Mouse (Mus musculus): ENCODE data around the gene Ntn4. TPM values are rescaled to one million over a fixed set of nuclear protein-coding genes. Genes with fewer than 3 reads are reported as not detected.
A peak's percentile ranks its signal among the peaks of the same experiment; 100 is the strongest.

Ntn4 gene
- total and polyA plus RNA-seq, 2 experiments from 2014 or later, result 0.64 to 5.2 TPM

DNA sequence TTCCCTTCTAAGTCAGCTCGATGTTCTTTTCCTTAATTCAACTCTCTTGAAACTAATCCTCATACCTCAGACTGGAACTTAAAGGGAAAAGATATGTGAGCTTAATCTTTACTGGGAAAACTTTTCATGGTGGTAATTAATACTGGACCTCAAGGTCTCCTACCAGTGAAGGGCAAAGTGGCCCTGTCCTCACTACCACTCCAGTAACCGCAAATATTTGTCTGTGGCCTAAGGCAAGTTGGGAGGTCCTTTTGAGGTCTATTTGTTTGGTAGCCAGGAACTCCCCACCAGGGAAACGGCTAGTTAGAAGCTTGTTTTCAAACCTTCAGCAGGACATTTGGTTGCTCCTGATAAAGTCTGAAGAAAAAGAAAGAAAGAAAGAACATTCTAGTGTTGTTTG is 26.5 kb downstream of the Ntn4 start:
- WGBS, result 79% methylated on average over 3 of the region's 3 CpGs
- no peaks in the 10 kb centered on the region for H3K27me3 ChIP-seq (ENCODE audit: insufficient read depth, low read length)
- no peak overlapping the region for H3K4me2 ChIP-seq (ENCODE audit: low read depth, low read length, poor library complexity, severe bottlenecking)
- no peak overlapping the region for H3K27ac ChIP-seq (ENCODE audit: low read depth, low read length)
- no peak for TF ChIP-seq CTCF (IDR thresholded peaks at IDR 0.05)
- no peak overlapping the region for H3K4me3 ChIP-seq (ENCODE audit: low read depth, low read length)
- ATAC-seq (ENCODE audit: low FRiP score) (no peak), DNase-seq (ENCODE audit: low spot score) (no peak)
- H3K36me3 ChIP-seq (ENCODE audit: insufficient read depth, low read length), result no peaks in the 10 kb centered on the region
- H3K9me3 ChIP-seq (ENCODE audit: low read length), result no peaks in the 10 kb centered on the region
- no peaks in the 10 kb centered on the region for H3K4me1 ChIP-seq (ENCODE audit: insufficient read depth, low read length)
- H3K9ac ChIP-seq (replicated peaks; ENCODE audit: low read length, poor library complexity, severe bottlenecking), result no peak overlapping the region

DNA sequence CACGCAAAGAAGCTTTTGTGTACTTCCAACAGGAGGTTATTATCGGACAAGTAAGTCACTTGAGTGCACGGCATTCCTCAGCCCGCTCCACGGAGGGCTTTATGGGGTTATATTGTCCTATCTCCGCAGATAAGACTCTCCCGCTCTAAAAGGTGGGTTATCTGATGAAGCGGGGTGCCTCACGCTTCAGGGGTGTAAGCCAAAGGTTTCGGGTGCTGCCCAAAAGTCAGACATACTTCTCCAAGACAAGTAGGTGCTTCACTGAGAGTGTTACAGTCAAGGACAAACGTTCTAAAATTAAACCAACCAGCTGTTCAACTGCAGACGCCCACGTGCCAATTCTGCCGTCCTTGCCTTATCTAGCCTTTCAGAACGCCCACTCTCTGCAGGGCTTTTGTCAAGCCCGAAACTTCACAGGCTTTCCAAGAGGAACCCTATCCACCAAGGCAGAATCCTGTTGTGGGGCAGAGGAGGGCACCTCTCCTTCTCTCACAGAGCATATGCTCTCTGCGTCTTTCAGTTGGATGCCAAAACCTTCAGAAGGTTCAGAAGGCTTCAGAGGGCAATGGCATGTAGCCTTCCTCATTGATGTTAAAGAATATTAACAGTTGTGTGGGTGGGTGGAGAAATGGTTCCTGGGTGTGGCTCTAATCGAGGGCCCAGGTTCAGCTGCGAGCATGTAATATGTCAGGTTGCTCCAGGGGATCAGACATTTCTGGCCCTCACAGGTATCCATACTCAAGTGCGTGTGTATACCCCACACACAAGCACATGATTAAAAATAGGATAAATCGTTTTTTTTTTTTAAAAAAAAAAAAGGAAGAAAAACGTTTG is 32.4 kb downstream of the Ntn4 start:
- no peaks in the 10 kb centered on the region for H3K27me3 ChIP-seq (ENCODE audit: insufficient read depth, low read length)
- H3K4me3 ChIP-seq (ENCODE audit: low read depth, low read length), result no peak overlapping the region
- no peak for TF ChIP-seq CTCF (IDR thresholded peaks at IDR 0.05)
- H3K36me3 ChIP-seq (ENCODE audit: insufficient read depth, low read length), result no peaks in the 10 kb centered on the region
- DNase-seq (ENCODE audit: low spot score), result no peak
- H3K9ac ChIP-seq (replicated peaks; ENCODE audit: low read length, poor library complexity, severe bottlenecking), result no peak overlapping the region
- H3K27ac ChIP-seq (ENCODE audit: low read depth, low read length), result no peak overlapping the region
- H3K4me1 ChIP-seq (ENCODE audit: insufficient read depth, low read length), result no peaks in the 10 kb centered on the region
- H3K9me3 ChIP-seq (ENCODE audit: low read length), result 0 out of 2 replicates have a peak, but pooled peaks cover 3% of the 10 kb centered on the region
- WGBS, result 81% methylated on average over 22 of the region's 22 CpGs
- ATAC-seq (ENCODE audit: low FRiP score), result no peak
- H3K4me2 ChIP-seq (ENCODE audit: low read depth, low read length, poor library complexity, severe bottlenecking), result no peak overlapping the region

DNA sequence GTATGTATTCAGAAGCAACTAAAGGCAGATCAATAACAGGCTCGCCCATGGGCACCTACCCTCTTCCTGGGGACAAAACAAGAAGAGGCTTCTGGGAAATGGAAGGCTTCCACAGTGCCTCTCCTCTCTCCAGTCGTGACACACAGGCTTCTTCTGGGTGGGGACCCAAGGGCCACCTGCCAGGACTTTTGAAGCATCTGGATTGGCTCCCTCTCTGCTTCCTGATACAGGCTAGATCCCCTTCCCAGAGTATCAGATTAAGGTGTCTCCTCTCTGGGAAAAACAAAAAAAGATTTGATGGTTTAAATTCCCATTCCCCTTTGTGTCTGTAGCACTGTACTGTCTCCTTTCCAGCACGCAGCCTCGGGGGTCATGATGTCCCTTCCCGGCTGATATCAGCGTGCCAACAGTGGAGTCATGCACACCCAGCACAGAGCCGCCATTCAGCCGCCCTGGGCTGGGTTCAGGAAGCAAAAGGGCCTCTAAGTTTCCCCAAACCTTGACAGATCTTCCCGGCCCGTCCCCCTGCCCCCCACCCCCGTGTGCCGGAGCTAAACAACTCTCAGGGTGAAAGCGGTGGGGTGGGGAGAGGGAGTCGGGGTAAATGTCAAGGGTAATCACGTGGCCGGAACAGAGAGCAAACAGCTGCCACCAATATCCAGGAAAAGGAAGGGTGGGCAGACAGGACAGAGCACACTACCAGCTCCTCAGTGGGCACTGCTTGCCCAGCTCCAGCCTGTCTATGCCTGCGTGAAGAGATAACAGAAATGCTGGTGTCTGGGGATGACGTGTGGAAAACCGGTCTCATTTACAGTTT is 38.9 kb downstream of the Ntn4 start:
- WGBS, result 31% methylated on average over 19 of the region's 19 CpGs
- Histone ChIP-seq H3K4me1 (ENCODE audit: insufficient read depth, low read length) (peaks cover 2% of the 10 kb centered on the region; the same call in 1 of the 2 replicates), H3K4me3 (ENCODE audit: low read depth, low read length) (peak overlapping the region; percentile 19; the same call in 1 of the 2 replicates), H3K36me3 (ENCODE audit: insufficient read depth, low read length) (no peaks in the 10 kb centered on the region), H3K4me2 (ENCODE audit: low read depth, low read length, poor library complexity, severe bottlenecking) (peak overlapping the region; percentile 45), H3K27me3 (ENCODE audit: insufficient read depth, low read length) (no peaks in the 10 kb centered on the region), H3K27ac (ENCODE audit: low read depth, low read length) (no peak overlapping the region), H3K9ac (replicated peaks; ENCODE audit: low read length, poor library complexity, severe bottlenecking) (peak overlapping the region; percentile 37; the same call in 1 of the 2 replicates), H3K9me3 (ENCODE audit: low read length) (0 out of 2 replicates have a peak, but pooled peaks cover 3% of the 10 kb centered on the region)
- ATAC-seq (ENCODE audit: low FRiP score) (no peak), DNase-seq (ENCODE audit: low spot score) (no peak)
- TF ChIP-seq CTCF (IDR thresholded peaks at IDR 0.05), result no peak

DNA sequence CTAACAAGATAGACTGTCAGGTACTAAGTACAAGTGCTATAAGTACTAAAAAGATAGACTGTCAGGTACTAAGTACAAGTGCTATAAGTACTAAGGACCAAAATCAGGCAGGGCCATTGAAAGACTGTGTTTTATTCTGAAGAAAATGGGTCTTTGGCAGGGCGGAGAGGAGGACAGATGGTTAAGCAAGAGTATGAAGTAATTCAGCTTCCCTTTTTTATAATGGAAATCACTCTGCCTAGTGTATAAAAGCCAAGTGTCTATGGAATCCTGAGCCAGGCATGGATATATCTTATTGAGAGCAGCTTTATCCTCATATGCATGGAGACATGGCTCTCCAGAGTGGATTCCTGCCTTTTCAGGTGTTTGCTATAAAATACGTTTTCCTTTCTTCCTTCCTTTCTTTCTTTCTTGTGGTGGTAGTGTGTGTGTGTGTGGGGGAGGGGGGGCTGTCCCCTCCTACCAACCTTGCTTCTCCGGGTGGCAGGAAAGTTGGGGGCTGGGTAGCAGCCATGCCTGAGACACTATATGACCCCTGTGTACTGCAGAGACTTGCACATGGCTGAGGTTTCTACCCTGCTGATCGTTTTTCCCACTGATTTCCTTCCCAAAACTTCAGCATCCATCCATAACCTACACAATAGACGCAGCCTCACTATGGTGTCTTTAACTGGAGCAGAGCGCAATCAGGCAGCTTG is 40.3 kb downstream of the Ntn4 start:
- DNase-seq (ENCODE audit: low spot score) (no peak), ATAC-seq (ENCODE audit: low FRiP score) (no peak)
- H3K27ac ChIP-seq (ENCODE audit: low read depth, low read length), result no peak overlapping the region

DNA sequence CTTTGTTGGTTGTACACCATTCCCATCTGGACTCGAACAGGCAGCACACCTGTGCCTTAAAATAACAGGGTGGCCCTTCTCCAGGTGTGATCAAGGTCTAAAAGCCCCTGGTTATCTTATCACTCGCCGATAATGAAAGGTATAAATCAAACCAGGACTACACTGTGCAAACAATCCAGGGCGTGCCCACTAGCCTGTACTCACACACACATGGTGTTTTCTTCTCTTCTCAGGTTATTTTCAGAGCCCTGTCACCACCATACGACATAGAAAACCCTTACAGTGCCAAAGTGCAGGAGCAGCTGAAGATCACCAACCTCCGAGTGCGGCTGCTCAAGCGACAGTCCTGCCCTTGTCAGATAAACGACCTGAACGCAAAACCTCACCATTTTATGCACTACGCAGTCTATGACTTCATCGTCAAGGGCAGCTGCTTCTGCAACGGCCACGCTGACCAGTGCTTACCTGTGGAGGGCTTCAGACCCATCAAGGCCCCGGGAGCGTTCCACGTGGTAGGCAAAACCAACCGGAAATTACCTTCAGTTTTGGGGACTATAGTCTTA is 41.8 kb downstream of the Ntn4 start:
- Histone ChIP-seq H3K9ac (replicated peaks; ENCODE audit: low read length, poor library complexity, severe bottlenecking) (no peak overlapping the region), H3K27me3 (ENCODE audit: insufficient read depth, low read length) (no peaks in the 10 kb centered on the region), H3K4me1 (ENCODE audit: insufficient read depth, low read length) (peaks cover 2% of the 10 kb centered on the region; the same call in 1 of the 2 replicates), H3K36me3 (ENCODE audit: insufficient read depth, low read length) (no peaks in the 10 kb centered on the region), H3K27ac (ENCODE audit: low read depth, low read length) (no peak overlapping the region), H3K4me3 (ENCODE audit: low read depth, low read length) (no peak overlapping the region), H3K9me3 (ENCODE audit: low read length) (no peaks in the 10 kb centered on the region), H3K4me2 (ENCODE audit: low read depth, low read length, poor library complexity, severe bottlenecking) (no peak overlapping the region)
- ATAC-seq (ENCODE audit: low FRiP score) (no peak), DNase-seq (ENCODE audit: low spot score) (no peak)
- WGBS, result 91% methylated on average over 18 of the region's 18 CpGs
- no peak for TF ChIP-seq CTCF (IDR thresholded peaks at IDR 0.05)

More for the DNA sequence above, 40.3 kb downstream of the Ntn4 start:
- Histone ChIP-seq H3K9ac (replicated peaks; ENCODE audit: low read length, poor library complexity, severe bottlenecking) (no peak overlapping the region), H3K36me3 (ENCODE audit: insufficient read depth, low read length) (no peaks in the 10 kb centered on the region), H3K27me3 (ENCODE audit: insufficient read depth, low read length) (no peaks in the 10 kb centered on the region), H3K4me1 (ENCODE audit: insufficient read depth, low read length) (peaks cover 2% of the 10 kb centered on the region; the same call in 1 of the 2 replicates), H3K9me3 (ENCODE audit: low read length) (no peaks in the 10 kb centered on the region), H3K4me3 (ENCODE audit: low read depth, low read length) (no peak overlapping the region), H3K4me2 (ENCODE audit: low read depth, low read length, poor library complexity, severe bottlenecking) (no peak overlapping the region)
- TF ChIP-seq CTCF (IDR thresholded peaks at IDR 0.05), result no peak
- WGBS, result 55% methylated on average over 6 of the region's 6 CpGs

All from midbrain, postnatal 0 days (tissue).